8 mouse cellular contexts compared by ENCODE assay signal in genomic region chr4:119733942-119734341, GRCm38 (mm10). TPM values are rescaled to one million over a fixed set of nuclear protein-coding genes. Genes with fewer than 3 reads are reported as not detected.
A peak's percentile ranks its signal among the peaks of the same experiment; 100 is the strongest.
DNase-seq lines count a peak whose midpoint lies in the region; ATAC-seq and TF ChIP-seq lines count a peak whose summit lies in the region.

No protein-coding gene starts in this region.

- H3K4me2 ChIP-seq in forebrain, postnatal 0 days (ENCODE audit: low read depth), result peak overlapping the region; percentile 96
- H3K4me2 ChIP-seq in intestine, postnatal 0 days (replicated peaks; ENCODE audit: low read depth), result peak overlapping the region; percentile 99

- no peak; the same call in 1 of the 2 replicates for ATAC-seq in forebrain, postnatal 0 days
- no peak for ATAC-seq in intestine, postnatal 0 days
- ATAC-seq in activated CD4-positive, CD25-positive, alpha-beta regulatory T cell, adult 4 months, result no peak

- TF ChIP-seq CTCF in forebrain, postnatal 0 days (IDR thresholded peaks at IDR 0.05; ENCODE audit: low read depth), result no peak
- no peak for TF ChIP-seq CTCF in intestine, postnatal 0 days (IDR thresholded peaks at IDR 0.05; ENCODE audit: low read depth)

- H3K4me1 ChIP-seq in forebrain, postnatal 0 days (ENCODE audit: insufficient read depth), result no peaks in the 10 kb centered on the region
- no peaks in the 10 kb centered on the region for H3K4me1 ChIP-seq in intestine, postnatal 0 days (replicated peaks; ENCODE audit: control insufficient read depth, insufficient read depth, low read length)
- peaks cover 13% of the 10 kb centered on the region for H3K4me1 ChIP-seq in midbrain, embryonic 10.5 days

- peak; percentile 15 for DNase-seq in left cerebral cortex, adult 11 months (ENCODE audit: low spot score)
- no peak for DNase-seq in left cerebral cortex, postnatal 36 days (ENCODE audit: low spot score in 2 of 2)
- peak; percentile 10 to 18 for DNase-seq in adrenal gland, postnatal 4 days (ENCODE audit: low spot score in 2 of 2)
- no peak for DNase-seq in forebrain, postnatal 0 days
- no peak for DNase-seq in midbrain, embryonic 10.5 days (ENCODE audit: low spot score)
- no peak for DNase-seq in B cell, adult 2 months

- no peaks in the 10 kb centered on the region for H3K9me3 ChIP-seq in forebrain, postnatal 0 days (ENCODE audit: low read length)
- H3K9me3 ChIP-seq in intestine, postnatal 0 days (ENCODE audit: control insufficient read depth), result no peaks in the 10 kb centered on the region
- no peaks in the 10 kb centered on the region for H3K9me3 ChIP-seq in midbrain, embryonic 10.5 days (replicated peaks)

- WGBS in forebrain, postnatal 0 days, result 1% methylated on average over 44 of the region's 44 CpGs
- WGBS in intestine, postnatal 0 days, result 2% methylated on average over 44 of the region's 44 CpGs
- under 1% methylated on average over 38 of the region's 44 CpGs for WGBS in midbrain, embryonic 10.5 days

- H3K9ac ChIP-seq in forebrain, postnatal 0 days, result peak overlapping the region; percentile 69
- H3K9ac ChIP-seq in intestine, postnatal 0 days (ENCODE audit: low read depth, low read length), result peak overlapping the region; percentile 32

- no peaks in the 10 kb centered on the region for H3K36me3 ChIP-seq in forebrain, postnatal 0 days (ENCODE audit: insufficient read depth)
- H3K36me3 ChIP-seq in intestine, postnatal 0 days (ENCODE audit: control insufficient read depth, insufficient read depth), result no peaks in the 10 kb centered on the region
- no peaks in the 10 kb centered on the region for H3K36me3 ChIP-seq in midbrain, embryonic 10.5 days

- H3K27me3 ChIP-seq in forebrain, postnatal 0 days (ENCODE audit: insufficient read depth, low read length), result no peaks in the 10 kb centered on the region
- peaks cover 5% of the 10 kb centered on the region; the same call in 1 of the 2 replicates for H3K27me3 ChIP-seq in intestine, postnatal 0 days (replicated peaks; ENCODE audit: control insufficient read depth, insufficient read depth, low read length)
- peaks cover 43% of the 10 kb centered on the region for H3K27me3 ChIP-seq in midbrain, embryonic 10.5 days (ENCODE audit: low read depth, poor library complexity, severe bottlenecking)

- H3K27ac ChIP-seq in forebrain, postnatal 0 days (ENCODE audit: low read depth, low read length), result peak overlapping the region; percentile 59; the same call in 1 of the 2 replicates
- no peak overlapping the region for H3K27ac ChIP-seq in intestine, postnatal 0 days (ENCODE audit: low read depth, low read length)
- no peak overlapping the region for H3K27ac ChIP-seq in midbrain, embryonic 10.5 days (replicated peaks)

- intact Hi-C loops in left cerebral cortex, postnatal 36 days (cut with DNase I), result loop anchor here (10.0 kb wide), 1 partner anchor 151 kb away; no protein-coding TSS in a partner anchor

- peak overlapping the region; percentile 92 for H3K4me3 ChIP-seq in forebrain, postnatal 0 days (ENCODE audit: low read depth, low read length)
- H3K4me3 ChIP-seq in intestine, postnatal 0 days (ENCODE audit: low read depth, low read length), result peak overlapping the region; percentile 69
- peak overlapping the region; percentile 83 for H3K4me3 ChIP-seq in midbrain, embryonic 10.5 days

RNA-seq across cellular contexts. Expression of gene Hivep3, which starts 0.4 kb away (rescaled TPM):
- 10 to 100 TPM; 50.5 to 64.8 TPM for total RNA-seq in left cerebral cortex, postnatal 36 days (2021)
- total RNA-seq in adrenal gland, postnatal 4 days (2021), result 10 to 100 TPM; 10.6 to 12.0 TPM
- total RNA-seq in forebrain, postnatal 0 days (2014; rRNA removed), result 16.9 and 17.0 TPM in 2 replicates
- 21.3 and 23.1 TPM in 2 replicates for polyA plus RNA-seq in forebrain, postnatal 0 days (2015; fragmentation: Nextera tagmentation; extraction: Ambion mirVana)
- 4.0 and 4.1 TPM in 2 replicates for polyA plus RNA-seq in intestine, postnatal 0 days (2015; fragmentation: Nextera tagmentation; extraction: Ambion mirVana)
- 0.64 and 1.0 TPM in 2 replicates for polyA plus RNA-seq in midbrain, embryonic 10.5 days (2016; fragmentation: Nextera tagmentation; extraction: Ambion mirVana)
- polyA plus RNA-seq in activated CD4-positive, CD25-positive, alpha-beta regulatory T cell, adult 4 months (2017; shearing (Covaris generic)), result 10 to 100 TPM; 21.0 to 25.2 TPM

Comparison
In these comparisons a context has a peak if more than half of its experiments do, and no peak if none do; other contexts are left out.
1. DNase-seq: peak in left cerebral cortex, adult 11 months (single experiment) and adrenal gland, postnatal 4 days (2 of 2); none in left cerebral cortex, postnatal 36 days (0 of 2), forebrain, postnatal 0 days (single experiment), midbrain, embryonic 10.5 days (single experiment) and B cell, adult 2 months (0 of 2).
2. Peak in every context shown above with its lines, with median percentiles within 50 percentile points of each other: H3K4me3 ChIP-seq.